Mouse (Mus musculus): ENCODE measurements around the gene Prpf6.

GRCm38 (mm10) chr2:181578790-181579618 lies 12.7 kb upstream of the Prpf6 start:
- TF ChIP-seq CTCF (IDR thresholded peaks at IDR 0.05; ENCODE audit: extremely low read depth, insufficient read length, insufficient replicate concordance, low read depth, low read length) (no peak), POLR2A (IDR thresholded peaks at IDR 0.05; ENCODE audit: low read depth, low read length) (no peak)

Data from small intestine, adult 2 months (tissue).